27 mouse cellular contexts compared by ENCODE assay signal in genomic region chr16:33776766-33777529, GRCm38 (mm10). TPM values are rescaled to one million over a fixed set of nuclear protein-coding genes. Genes with fewer than 3 reads are reported as not detected.
DNase-seq lines count a peak whose midpoint lies in the region; ATAC-seq and TF ChIP-seq lines count a peak whose summit lies in the region.
"Had no signal": no experiment of that assay in that cellular context is flagged by ENCODE, and none has a peak within 500 bp of the region (broad histone marks: within the 10 kb centered on the region; RNA-seq: fewer than 3 reads in every experiment).

No protein-coding gene starts in this region.

- no peaks in the 10 kb centered on the region for H3K4me1 ChIP-seq in kidney, postnatal 0 days (replicated peaks; ENCODE audit: insufficient read depth, low read length)
- H3K4me1 ChIP-seq in kidney, embryonic 16.5 days (ENCODE audit: insufficient read depth, low read length): no peaks in the 10 kb centered on the region
- peaks cover 18% of the 10 kb centered on the region for H3K4me1 ChIP-seq in embryonic fibroblast, embryonic 13.5 days (ENCODE audit: control insufficient read depth, insufficient read depth, low read length)
- H3K4me1 ChIP-seq in megakaryocyte, embryonic 14.5 days: peaks cover 93% of the 10 kb centered on the region
- H3K4me1 ChIP-seq in midbrain, embryonic 13.5 days (replicated peaks): no peaks in the 10 kb centered on the region
- peaks cover 4% of the 10 kb centered on the region; the same call in 1 of the 2 replicates for H3K4me1 ChIP-seq in forebrain, embryonic 13.5 days
- H3K4me1 ChIP-seq: embryonic facial prominence, embryonic 13.5 days; limb, embryonic 13.5 days; neural tube, embryonic 15.5 days had no signal

- no peak overlapping the region for H3K4me2 ChIP-seq in kidney, postnatal 0 days (ENCODE audit: low read length)
- no peak overlapping the region for H3K4me2 ChIP-seq in kidney, embryonic 16.5 days (replicated peaks; ENCODE audit: low read depth, low read length)
- H3K4me2 ChIP-seq in midbrain, embryonic 13.5 days (replicated peaks): no peak overlapping the region
- no peak overlapping the region for H3K4me2 ChIP-seq in forebrain, embryonic 13.5 days
- H3K4me2 ChIP-seq: embryonic facial prominence, embryonic 13.5 days; limb, embryonic 13.5 days; neural tube, embryonic 15.5 days; stomach, embryonic 15.5 days had no signal

- H3K27me3 ChIP-seq in kidney, postnatal 0 days (ENCODE audit: insufficient read depth, low read length): no peaks in the 10 kb centered on the region
- H3K27me3 ChIP-seq in kidney, embryonic 16.5 days (ENCODE audit: insufficient read depth, low read length): no peaks in the 10 kb centered on the region
- H3K27me3 ChIP-seq in megakaryocyte, embryonic 14.5 days (replicated peaks): no peaks in the 10 kb centered on the region
- H3K27me3 ChIP-seq in midbrain, embryonic 13.5 days: no peaks in the 10 kb centered on the region
- H3K27me3 ChIP-seq in forebrain, embryonic 13.5 days: no peaks in the 10 kb centered on the region
- H3K27me3 ChIP-seq: embryonic facial prominence, embryonic 13.5 days; limb, embryonic 13.5 days; neural tube, embryonic 15.5 days; stomach, embryonic 15.5 days had no signal

- H3K9ac ChIP-seq in kidney, postnatal 0 days (ENCODE audit: low read depth, low read length): no peak overlapping the region
- H3K9ac ChIP-seq in kidney, embryonic 16.5 days (replicated peaks; ENCODE audit: low read length): no peak overlapping the region
- H3K9ac ChIP-seq in midbrain, embryonic 13.5 days (replicated peaks): no peak overlapping the region
- no peak overlapping the region for H3K9ac ChIP-seq in forebrain, embryonic 13.5 days
- H3K9ac ChIP-seq: embryonic facial prominence, embryonic 13.5 days; limb, embryonic 13.5 days; liver, embryonic 14.5 days; neural tube, embryonic 15.5 days; stomach, embryonic 15.5 days had no signal

- no peak for ATAC-seq in kidney, postnatal 0 days (replicated peaks; ENCODE audit: low FRiP score, low read depth)
- ATAC-seq in kidney, embryonic 16.5 days (ENCODE audit: low FRiP score, low TSS enrichment): no peak
- no peak for ATAC-seq in midbrain, embryonic 13.5 days
- ATAC-seq in forebrain, embryonic 13.5 days: no peak
- ATAC-seq: hindbrain, embryonic 16.5 days had no signal

- H3K9me3 ChIP-seq in kidney, postnatal 0 days (replicated peaks; ENCODE audit: low read length): no peaks in the 10 kb centered on the region
- H3K9me3 ChIP-seq in kidney, embryonic 16.5 days (ENCODE audit: low read length): no peaks in the 10 kb centered on the region
- H3K9me3 ChIP-seq in megakaryocyte, embryonic 14.5 days: no peaks in the 10 kb centered on the region
- no peaks in the 10 kb centered on the region for H3K9me3 ChIP-seq in midbrain, embryonic 13.5 days
- H3K9me3 ChIP-seq in forebrain, embryonic 13.5 days (replicated peaks): no peaks in the 10 kb centered on the region
- H3K9me3 ChIP-seq: embryonic facial prominence, embryonic 13.5 days; limb, embryonic 13.5 days; neural tube, embryonic 15.5 days; stomach, embryonic 15.5 days had no signal

- no peak overlapping the region for H3K27ac ChIP-seq in kidney, postnatal 0 days
- no peak overlapping the region for H3K27ac ChIP-seq in kidney, embryonic 16.5 days (ENCODE audit: low read length)
- peak overlapping the region; percentile 98 for H3K27ac ChIP-seq in embryonic fibroblast, embryonic 13.5 days (ENCODE audit: insufficient read depth, low read length)
- H3K27ac ChIP-seq in midbrain, embryonic 13.5 days: no peak overlapping the region
- H3K27ac ChIP-seq in forebrain, embryonic 13.5 days: no peak overlapping the region
- H3K27ac ChIP-seq: embryonic facial prominence, embryonic 13.5 days; limb, embryonic 13.5 days; liver, embryonic 14.5 days; neural tube, embryonic 15.5 days; stomach, embryonic 15.5 days had no signal

- TF ChIP-seq POLR2A in embryonic fibroblast, embryonic 13.5 days (IDR thresholded peaks at IDR 0.05; ENCODE audit: low read depth, low read length): no peak

- H3K4me3 ChIP-seq in kidney, postnatal 0 days (replicated peaks; ENCODE audit: low read depth, low read length): no peak overlapping the region
- no peak overlapping the region for H3K4me3 ChIP-seq in kidney, embryonic 16.5 days (ENCODE audit: low read length)
- H3K4me3 ChIP-seq in embryonic fibroblast, embryonic 13.5 days (ENCODE audit: insufficient read depth, low read length): no peak overlapping the region
- H3K4me3 ChIP-seq in megakaryocyte, embryonic 14.5 days (replicated peaks): peak overlapping the region; percentile 16
- no peak overlapping the region for H3K4me3 ChIP-seq in midbrain, embryonic 13.5 days (replicated peaks)
- H3K4me3 ChIP-seq in forebrain, embryonic 13.5 days: no peak overlapping the region
- H3K4me3 ChIP-seq: embryonic facial prominence, embryonic 13.5 days; limb, embryonic 13.5 days; neural tube, embryonic 15.5 days; stomach, embryonic 15.5 days had no signal

- no peaks in the 10 kb centered on the region for H3K36me3 ChIP-seq in kidney, postnatal 0 days (ENCODE audit: insufficient read depth, low read length)
- H3K36me3 ChIP-seq in kidney, embryonic 16.5 days (ENCODE audit: insufficient read depth, low read length): no peaks in the 10 kb centered on the region
- H3K36me3 ChIP-seq in megakaryocyte, embryonic 14.5 days (replicated peaks; ENCODE audit: low read length): peaks cover 75% of the 10 kb centered on the region
- no peaks in the 10 kb centered on the region for H3K36me3 ChIP-seq in midbrain, embryonic 13.5 days
- no peaks in the 10 kb centered on the region for H3K36me3 ChIP-seq in forebrain, embryonic 13.5 days (ENCODE audit: poor library complexity, severe bottlenecking)
- H3K36me3 ChIP-seq: embryonic facial prominence, embryonic 13.5 days; limb, embryonic 13.5 days; neural tube, embryonic 15.5 days; stomach, embryonic 15.5 days had no signal

- DNase-seq in kidney, postnatal 0 days (ENCODE audit: low spot score): peak; percentile 39
- DNase-seq in 416B (ENCODE audit: low read depth): peak; percentile 68
- no peak for DNase-seq in left cerebral cortex, adult 11 months (ENCODE audit: low spot score)
- DNase-seq: adrenal gland, postnatal 10 days; B cell, adult 2 months; cerebellum, postnatal 10 days; gastrocnemius, postnatal 10 days; heart, adult 18-20 months; heart, postnatal 4 days; kidney, adult 8-10 months; kidney, postnatal 36 days; layer of hippocampus, adult 9-11 months; lung, postnatal 4 days; midbrain, embryonic 14.5 days; thymus, adult 2 months had no signal

- no peak for TF ChIP-seq CTCF in kidney, postnatal 0 days (IDR thresholded peaks at IDR 0.05; ENCODE audit: low read depth)
- TF ChIP-seq CTCF in embryonic fibroblast, embryonic 13.5 days (IDR thresholded peaks at IDR 0.05; ENCODE audit: borderline replicate concordance, insufficient read depth, low read length): no peak

- WGBS in kidney, postnatal 0 days: 68% methylated on average over 7 of the region's 7 CpGs
- WGBS in kidney, embryonic 16.5 days: 69% methylated on average over 7 of the region's 7 CpGs
- WGBS in midbrain, embryonic 13.5 days: 88% methylated on average over 7 of the region's 7 CpGs
- WGBS in forebrain, embryonic 13.5 days: 87% methylated on average over 7 of the region's 7 CpGs

RNA-seq across cellular contexts. Expression of gene Muc13, which starts 16.9 kb away (rescaled TPM):
- not detected in 2 replicates for polyA plus RNA-seq in kidney, postnatal 0 days (2015; fragmentation: Nextera tagmentation; extraction: Ambion mirVana)
- polyA plus RNA-seq in kidney, embryonic 16.5 days (2015; fragmentation: Nextera tagmentation; extraction: Ambion mirVana): 0.06 TPM in 1 of 2 replicates, not detected in the other
- not detected in 2 replicates for polyA plus RNA-seq in embryonic fibroblast, embryonic 13.5 days (2011; ENCODE audit: insufficient read length, low read depth, missing spikeins)
- 11.6 and 21.1 TPM in 2 replicates for polyA plus RNA-seq in megakaryocyte, embryonic 14.5 days (2012; ENCODE audit: insufficient read depth, low replicate concordance)
- 0.07 and 0.23 TPM in 2 replicates for polyA plus RNA-seq in midbrain, embryonic 13.5 days (2015; fragmentation: Nextera tagmentation; extraction: Ambion mirVana)
- polyA plus RNA-seq in forebrain, embryonic 13.5 days (2015; fragmentation: Nextera tagmentation; extraction: Ambion mirVana): 0.08 TPM in 1 of 2 replicates, not detected in the other
- polyA plus RNA-seq: heart, embryonic 14.5 days; hindbrain, embryonic 16.5 days; midbrain, embryonic 14.5 days; neural tube, embryonic 15.5 days had no signal

RNA-seq across cellular contexts. Expression of gene Itgb5, which starts 52.5 kb away (rescaled TPM):
- 48.6 and 53.2 TPM in 2 replicates for polyA plus RNA-seq in kidney, postnatal 0 days (2015; fragmentation: Nextera tagmentation; extraction: Ambion mirVana)
- polyA plus RNA-seq in kidney, embryonic 16.5 days (2015; fragmentation: Nextera tagmentation; extraction: Ambion mirVana): 14.1 and 16.8 TPM in 2 replicates
- 330 and 348 TPM in 2 replicates for polyA plus RNA-seq in embryonic fibroblast, embryonic 13.5 days (2011; ENCODE audit: insufficient read length, low read depth, missing spikeins)
- polyA plus RNA-seq in megakaryocyte, embryonic 14.5 days (2012; ENCODE audit: insufficient read depth, low replicate concordance): 6.9 and 13.0 TPM in 2 replicates
- 5.3 and 10.3 TPM in 2 replicates for polyA plus RNA-seq in midbrain, embryonic 13.5 days (2015; fragmentation: Nextera tagmentation; extraction: Ambion mirVana)
- 1.8 and 2.5 TPM in 2 replicates for polyA plus RNA-seq in forebrain, embryonic 13.5 days (2015; fragmentation: Nextera tagmentation; extraction: Ambion mirVana)

Comparison
In these comparisons a context has a peak if more than half of its experiments do, and no peak if none do; other contexts are left out.
1. RNA of gene Muc13, which starts 16.9 kb away (polyA plus RNA-seq): 11.6 to 21.1 TPM in megakaryocyte, embryonic 14.5 days; 0.07 to 0.23 TPM in midbrain, embryonic 13.5 days, 0.06 TPM in kidney, embryonic 16.5 days, not detected in embryonic fibroblast, embryonic 13.5 days, 0.08 TPM in forebrain, embryonic 13.5 days and not detected in kidney, postnatal 0 days; every median in the first group is over 10 times any median in the second.